Mouse (Mus musculus) ES-Bruce4 (cell line): ENCODE results near the gene Zfp280b. TPM values are rescaled to one million over a fixed set of nuclear protein-coding genes. Genes with fewer than 3 reads are reported as not detected.

Source experiments
- H3K27ac ChIP-seq: 2 replicates; pipeline ENCODE4 v1.5.1; 2012; ENCODE audit warnings: low read length, inconsistent platforms; ENCODE audit not compliant: insufficient read depth
- H3K27me3 ChIP-seq: 2 replicates; pipeline ENCODE4 v1.6.1; 2012; ENCODE audit warnings: mild to moderate bottlenecking, low read length, inconsistent platforms; ENCODE audit not compliant: control insufficient read depth, poor library complexity, insufficient read depth, severe bottlenecking
- H3K36me3 ChIP-seq: 2 replicates; pipeline ENCODE4 v1.6.1; 2012; ENCODE audit warnings: inconsistent platforms, mild to moderate bottlenecking, low read length, moderate library complexity; ENCODE audit not compliant: control insufficient read depth, poor library complexity, insufficient read depth, severe bottlenecking
- H3K4me1 ChIP-seq: one replicate; pipeline ENCODE4 v1.8.1; 2011; ENCODE audit warnings: low read length; ENCODE audit not compliant: control insufficient read depth, insufficient read depth
- H3K4me3 ChIP-seq: 2 replicates; pipeline ENCODE4 v1.5.1; 2011; ENCODE audit warnings: low read depth, mild to moderate bottlenecking, low read length
- H3K9ac ChIP-seq: 2 replicates; pipeline ENCODE4 v1.6.1; 2012; ENCODE audit warnings: low read depth, mild to moderate bottlenecking, inconsistent platforms; ENCODE audit not compliant: poor library complexity, severe bottlenecking
- H3K9me3 ChIP-seq: replicated peaks from 2 replicates; pipeline ENCODE4 v1.6.1; 2012; ENCODE audit warnings: mild to moderate bottlenecking, low read length, inconsistent platforms; ENCODE audit not compliant: control insufficient read depth, poor library complexity, insufficient read depth, severe bottlenecking
- CTCF ChIP-seq: IDR thresholded peaks from one replicate; pipeline ENCODE4 v1.8.1; 2011; ENCODE audit warnings: low read depth, low read length
- EP300 ChIP-seq: IDR thresholded peaks from 2 replicates; pipeline ENCODE4 v1.6.1; 2011; ENCODE audit warnings: low read depth, low read length; ENCODE audit not compliant: insufficient read depth
- POLR2A ChIP-seq: IDR thresholded peaks from one replicate; pipeline ENCODE4 v1.8.1; 2011; ENCODE audit warnings: low read length; ENCODE audit not compliant: insufficient read depth
- polyA plus RNA-seq: library from polyadenylated mRNA; stranded (reverse); fragments of >200 nt; gene quantifications from 2 replicates; pipeline ENCODE4 v1.2.4, GENCODE M21; 2011; ENCODE audit warnings: low read depth; ENCODE audit not compliant: missing spikeins, insufficient read depth, insufficient read length

Gene Zfp280b
- polyA plus RNA-seq, 1 experiment = 63.2 TPM

DNA sequence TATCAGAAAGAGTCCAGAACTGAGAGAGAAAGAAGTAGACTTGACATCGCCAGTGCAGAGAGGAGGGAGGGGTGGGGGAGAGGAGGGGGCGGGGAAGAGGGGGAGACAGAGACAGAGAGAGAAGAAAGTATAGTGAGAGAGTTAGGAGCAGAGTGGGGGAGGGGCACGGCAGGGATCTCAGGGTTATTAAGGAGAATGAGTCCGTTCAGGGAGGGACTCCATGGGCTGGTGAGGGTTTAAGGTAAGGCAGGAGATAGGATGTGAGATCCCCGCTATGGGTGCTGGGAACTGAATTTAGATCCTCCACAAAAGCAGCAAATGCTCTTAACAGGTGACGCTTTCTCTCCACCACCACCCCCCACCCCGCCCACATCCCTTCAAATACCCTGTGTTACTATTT, 31.3 kb upstream of the Zfp280b start:
- no peaks in the 10 kb centered on the region for H3K36me3 ChIP-seq
- H3K27ac ChIP-seq = no peak overlapping the region
- TF ChIP-seq POLR2A (no peak), CTCF (no peak), EP300 (no peak)
- H3K4me1 ChIP-seq = peaks cover 10% of the 10 kb centered on the region
- H3K9ac ChIP-seq = 0 out of 2 replicates have a peak overlapping the region, but pooled peaks have one; percentile 34
- no peaks in the 10 kb centered on the region for H3K27me3 ChIP-seq
- no peak overlapping the region for H3K4me3 ChIP-seq
- H3K9me3 ChIP-seq = no peaks in the 10 kb centered on the region

GRCm38 (mm10) chr10:76002101-76002521, 30.3 kb upstream of the Zfp280b start:
- H3K4me1 ChIP-seq = peaks cover 10% of the 10 kb centered on the region
- H3K27me3 ChIP-seq = no peaks in the 10 kb centered on the region
- H3K27ac ChIP-seq = peak overlapping the region; percentile 38
- TF ChIP-seq POLR2A (no peak), EP300 (no peak), CTCF (no peak)
- H3K36me3 ChIP-seq = no peaks in the 10 kb centered on the region
- H3K9me3 ChIP-seq = no peaks in the 10 kb centered on the region
- H3K9ac ChIP-seq = no peak overlapping the region
- no peak overlapping the region for H3K4me3 ChIP-seq

DNA sequence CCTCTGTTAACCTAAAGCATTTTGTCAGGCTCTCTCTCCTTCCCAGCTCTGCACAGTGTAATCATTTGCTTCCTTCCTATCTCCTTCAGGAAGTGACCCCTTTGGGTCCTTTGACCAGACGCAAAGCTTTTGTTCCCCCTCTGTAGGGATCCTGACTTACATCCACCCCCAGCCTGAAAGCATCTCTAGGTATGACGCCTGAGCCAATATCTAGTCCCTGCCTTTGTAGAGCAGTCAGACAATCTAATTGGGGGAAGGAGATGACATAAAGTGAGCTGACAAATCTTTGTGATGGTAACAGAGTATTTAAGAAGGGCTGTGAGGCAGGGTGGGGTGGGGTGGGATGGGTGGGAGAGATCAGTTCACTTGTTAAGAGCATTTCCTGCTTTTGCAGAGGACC, 29.8 kb upstream of the Zfp280b start:
- H3K4me1 ChIP-seq = peaks cover 10% of the 10 kb centered on the region
- TF ChIP-seq POLR2A (no peak), EP300 (no peak), CTCF (no peak)

DNA sequence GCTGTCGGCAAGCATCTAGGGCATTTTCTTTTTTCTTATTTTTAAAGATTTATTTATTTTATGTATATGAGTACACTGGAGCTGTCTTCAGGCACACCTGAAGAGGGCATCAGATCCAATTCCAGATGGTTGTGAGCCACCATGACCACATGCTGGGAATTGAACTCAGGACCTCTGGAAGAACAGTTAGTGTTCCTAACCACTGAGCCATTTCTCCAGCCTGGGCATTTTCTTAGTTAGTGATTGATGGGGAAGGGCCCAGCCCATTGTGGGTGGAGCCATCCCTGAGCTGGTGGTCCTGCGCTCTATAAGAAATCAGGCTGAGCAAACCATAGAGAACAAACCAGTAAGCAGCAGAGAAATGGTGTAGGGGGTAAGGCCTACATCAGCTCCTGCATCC, 29.2 kb upstream of the Zfp280b start:
- no peaks in the 10 kb centered on the region for H3K27me3 ChIP-seq
- no peaks in the 10 kb centered on the region for H3K36me3 ChIP-seq
- no peak overlapping the region for H3K27ac ChIP-seq
- TF ChIP-seq EP300 (no peak), CTCF (no peak), POLR2A (no peak)
- peaks cover 10% of the 10 kb centered on the region for H3K4me1 ChIP-seq
- no peak overlapping the region for H3K4me3 ChIP-seq
- no peak overlapping the region for H3K9ac ChIP-seq
- H3K9me3 ChIP-seq = no peaks in the 10 kb centered on the region

More for the DNA sequence above, 29.8 kb upstream of the Zfp280b start:
- Histone ChIP-seq H3K27ac (peak overlapping the region; percentile 38), H3K27me3 (no peaks in the 10 kb centered on the region), H3K4me3 (no peak overlapping the region), H3K36me3 (no peaks in the 10 kb centered on the region), H3K9me3 (no peaks in the 10 kb centered on the region), H3K9ac (no peak overlapping the region)

DNA sequence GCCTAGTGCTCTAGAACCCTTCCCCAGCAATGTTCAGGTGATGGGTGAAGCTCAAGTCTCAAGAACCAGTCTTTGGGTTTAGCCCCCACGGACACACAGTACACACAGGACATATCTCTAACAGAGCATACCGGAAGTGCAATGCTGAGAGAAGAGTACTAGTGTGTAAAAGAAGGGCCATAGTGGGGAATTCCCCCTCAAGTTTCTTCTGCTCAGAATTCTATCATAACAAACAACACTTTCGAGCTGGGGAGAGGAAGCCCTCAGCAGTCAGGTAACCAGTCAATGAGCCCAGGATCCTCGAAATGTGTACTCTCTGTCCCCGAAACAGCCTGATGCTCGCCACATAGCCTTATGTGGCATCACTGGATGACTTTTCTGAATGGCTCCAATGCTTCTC, 26.1 kb upstream of the Zfp280b start:
- no peak overlapping the region for H3K4me3 ChIP-seq
- TF ChIP-seq EP300 = no peak
- TF ChIP-seq POLR2A = no peak
- no peak for TF ChIP-seq CTCF
- peaks cover 7% of the 10 kb centered on the region for H3K4me1 ChIP-seq
- H3K36me3 ChIP-seq = no peaks in the 10 kb centered on the region
- H3K27ac ChIP-seq = no peak overlapping the region
- no peaks in the 10 kb centered on the region for H3K9me3 ChIP-seq
- no peaks in the 10 kb centered on the region for H3K27me3 ChIP-seq
- no peak overlapping the region for H3K9ac ChIP-seq

DNA sequence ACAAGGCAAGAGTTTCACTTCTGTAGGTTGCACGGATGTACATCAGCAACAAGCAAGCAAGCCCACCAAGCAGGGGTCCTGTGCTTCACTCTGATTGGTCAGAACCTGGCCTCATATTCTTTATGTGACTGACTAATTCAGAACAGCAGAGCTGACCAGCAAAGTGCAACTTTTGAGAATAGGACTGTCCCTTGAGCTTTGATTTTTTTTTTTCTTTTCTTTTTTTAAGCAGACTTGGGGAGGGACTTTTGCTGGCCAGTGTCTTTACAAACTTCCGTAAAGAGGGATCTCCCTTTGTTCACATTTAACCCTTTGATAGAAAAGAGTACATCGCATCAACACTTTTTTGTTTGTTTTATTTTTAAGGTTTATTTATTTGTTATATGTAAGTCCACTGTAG, 22.6 kb upstream of the Zfp280b start:
- Histone ChIP-seq H3K27ac (no peak overlapping the region), H3K4me1 (no peaks in the 10 kb centered on the region), H3K9ac (no peak overlapping the region), H3K4me3 (no peak overlapping the region), H3K27me3 (no peaks in the 10 kb centered on the region), H3K36me3 (no peaks in the 10 kb centered on the region), H3K9me3 (no peaks in the 10 kb centered on the region)
- no peak for TF ChIP-seq EP300
- TF ChIP-seq CTCF = no peak
- no peak for TF ChIP-seq POLR2A
